Mouse (Mus musculus) kidney, postnatal 0 days (tissue): ENCODE results near the gene Lrrc4b. TPM values are rescaled to one million over a fixed set of nuclear protein-coding genes. Genes with fewer than 3 reads are reported as not detected.

ENCODE experiments used
- ATAC-seq: fragments of 200-750 bp; cut with Nextera tagmentation; replicated peaks from 2 replicates; pipeline ENCODE4 v1.8.0; 2017; ENCODE audit warnings: low read depth, moderate number of reproducible peaks, moderate TSS enrichment, moderate library complexity; ENCODE audit not compliant: low FRiP score
- DNase-seq: peaks from one replicate; pipeline ENCODE4 v3.0.0-alpha.2; 2016; ENCODE audit warnings: low spot score
- H3K27ac ChIP-seq: fragments of 300-500 bp; sonication (generic); 2 replicates; pipeline ENCODE4 v1.5.1; 2014; ENCODE audit warnings: mild to moderate bottlenecking
- H3K27me3 ChIP-seq: fragments of 300-500 bp; sonication (generic); 2 replicates; pipeline ENCODE4 v1.6.1; 2014; ENCODE audit warnings: low read length, mixed read lengths; ENCODE audit not compliant: insufficient read depth
- H3K36me3 ChIP-seq: fragments of 300-500 bp; sonication (generic); 2 replicates; pipeline ENCODE4 v1.6.1; 2014; ENCODE audit warnings: low read length, mixed read lengths; ENCODE audit not compliant: insufficient read depth
- H3K4me1 ChIP-seq: fragments of 300-500 bp; sonication (generic); replicated peaks from 2 replicates; pipeline ENCODE4 v1.6.1; 2014; ENCODE audit warnings: antibody characterized with exemption, low read length, mixed read lengths; ENCODE audit not compliant: insufficient read depth
- H3K4me2 ChIP-seq: fragments of 300-500 bp; sonication (generic); 2 replicates; pipeline ENCODE4 v1.6.1; 2014; ENCODE audit warnings: mild to moderate bottlenecking, low read length, moderate library complexity, mixed read lengths
- H3K4me3 ChIP-seq: fragments of 300-500 bp; sonication (generic); replicated peaks from 2 replicates; pipeline ENCODE4 v1.5.1; 2014; ENCODE audit warnings: low read depth, low read length
- H3K9ac ChIP-seq: fragments of 300-500 bp; sonication (generic); 2 replicates; pipeline ENCODE4 v1.6.1; 2014; ENCODE audit warnings: low read depth, low read length
- H3K9me3 ChIP-seq: fragments of 300-500 bp; sonication (generic); replicated peaks from 2 replicates; pipeline ENCODE4 v1.6.1; 2016; ENCODE audit warnings: low read length, inconsistent platforms, mixed read lengths
- CTCF ChIP-seq: IDR thresholded peaks from 2 replicates; pipeline ENCODE4 v1.5.1; 2016; ENCODE audit warnings: antibody characterized with exemption, low read depth, mild to moderate bottlenecking, moderate library complexity
- WGBS: fragments of 180-500 bp; shearing (Covaris S2); extraction: QIAGEN DNeasy Blood & Tissue Kit; methylation state at CpG from one replicate; pipeline ENCODE4 v1.1.7; 2014; 5-methylcytosine and 5-hydroxymethylcytosine counted together
- polyA plus RNA-seq: library from polyadenylated mRNA; unstranded; fragments of >200 nt; fragmentation: Nextera tagmentation; extraction: Ambion mirVana; gene quantifications from 2 replicates; pipeline ENCODE4 v1.2.1, GENCODE M21; 2015

Lrrc4b gene
- polyA plus RNA-seq, 1 experiment from 2014 or later = 0.26 TPM

GRCm38 (mm10) chr7:44441180-44441579 is 12.4 kb downstream of the Lrrc4b start:
- Histone ChIP-seq H3K27ac (no peak overlapping the region), H3K9ac (no peak overlapping the region), H3K27me3 (peaks cover 56% of the 10 kb centered on the region), H3K4me2 (no peak overlapping the region), H3K4me1 (no peaks in the 10 kb centered on the region), H3K36me3 (no peaks in the 10 kb centered on the region), H3K9me3 (no peaks in the 10 kb centered on the region), H3K4me3 (no peak overlapping the region)
- 6% methylated on average over 1 of the region's 1 CpGs for WGBS
- ATAC-seq (no peak), DNase-seq (no peak)
- no peak for TF ChIP-seq CTCF

GRCm38 (mm10) chr7:44441648-44442109 is 12.9 kb downstream of the Lrrc4b start:
- Histone ChIP-seq H3K36me3 (no peaks in the 10 kb centered on the region), H3K4me3 (no peak overlapping the region), H3K9ac (no peak overlapping the region), H3K9me3 (no peaks in the 10 kb centered on the region), H3K27me3 (peaks cover 56% of the 10 kb centered on the region), H3K4me1 (no peaks in the 10 kb centered on the region), H3K4me2 (peak overlapping the region; percentile 39), H3K27ac (no peak overlapping the region)
- under 1% methylated on average over 14 of the region's 14 CpGs for WGBS
- DNase-seq (no peak), ATAC-seq (peak; percentile 40; the same call in 1 of the 2 replicates)
- TF ChIP-seq CTCF = no peak

- no peak for TF ChIP-seq CTCF
- no peak for DNase-seq
- H3K9ac ChIP-seq = 0 out of 2 replicates have a peak overlapping the region, but pooled peaks have one; percentile 27
- 0% methylated on average over 14 of the region's 14 CpGs for WGBS
- peaks cover 56% of the 10 kb centered on the region for H3K27me3 ChIP-seq
- peak overlapping the region; percentile 39 for H3K4me2 ChIP-seq
- peak overlapping the region; percentile 14 for H3K4me3 ChIP-seq
- no peak for ATAC-seq
- H3K36me3 ChIP-seq = no peaks in the 10 kb centered on the region
- no peaks in the 10 kb centered on the region for H3K4me1 ChIP-seq
- no peak overlapping the region for H3K27ac ChIP-seq
- H3K9me3 ChIP-seq = no peaks in the 10 kb centered on the region
These were observed 13.6 kb downstream of the Lrrc4b start for GRCm38 (mm10) chr7:44442407-44442821.

- Histone ChIP-seq H3K9ac (no peak overlapping the region), H3K4me2 (peak overlapping the region; percentile 39; the same call in 1 of the 2 replicates), H3K4me3 (peak overlapping the region; percentile 14; the same call in 1 of the 2 replicates), H3K4me1 (no peaks in the 10 kb centered on the region), H3K9me3 (no peaks in the 10 kb centered on the region), H3K27ac (no peak overlapping the region), H3K27me3 (peaks cover 56% of the 10 kb centered on the region), H3K36me3 (no peaks in the 10 kb centered on the region)
- 11% methylated on average over 20 of the region's 20 CpGs for WGBS
- DNase-seq = no peak
- ATAC-seq = peak; percentile 16; the same call in 1 of the 2 replicates
- peak; percentile 18; the same call in 1 of the 2 replicates for TF ChIP-seq CTCF
These were observed 14.7 kb downstream of the Lrrc4b start for GRCm38 (mm10) chr7:44443268-44444173.

- DNase-seq = no peak
- H3K4me3 ChIP-seq = no peak overlapping the region
- ATAC-seq = no peak
- H3K27ac ChIP-seq = no peak overlapping the region
- 12% methylated on average over 29 of the region's 29 CpGs for WGBS
- no peaks in the 10 kb centered on the region for H3K9me3 ChIP-seq
- no peak for TF ChIP-seq CTCF
- H3K36me3 ChIP-seq = no peaks in the 10 kb centered on the region
- no peaks in the 10 kb centered on the region for H3K4me1 ChIP-seq
- H3K9ac ChIP-seq = no peak overlapping the region
- no peak overlapping the region for H3K4me2 ChIP-seq
- H3K27me3 ChIP-seq = peaks cover 47% of the 10 kb centered on the region
These were observed 16.2 kb downstream of the Lrrc4b start for GRCm38 (mm10) chr7:44444886-44445527.

- Histone ChIP-seq H3K36me3 (no peaks in the 10 kb centered on the region), H3K9me3 (no peaks in the 10 kb centered on the region), H3K9ac (no peak overlapping the region), H3K4me2 (no peak overlapping the region), H3K4me3 (no peak overlapping the region), H3K27ac (no peak overlapping the region), H3K27me3 (peaks cover 43% of the 10 kb centered on the region), H3K4me1 (no peaks in the 10 kb centered on the region)
- 14% methylated on average over 7 of the region's 7 CpGs for WGBS
- ATAC-seq (no peak), DNase-seq (no peak)
- no peak for TF ChIP-seq CTCF
These were observed 16.7 kb downstream of the Lrrc4b start for GRCm38 (mm10) chr7:44445528-44445923.
